Mouse (Mus musculus) urinary bladder, postnatal 14 days (tissue): Measurements from ENCODE around the gene Ccdc163.

Source experiments
- DNase-seq: peaks from one replicate; pipeline ENCODE4 v3.0.0; 2021; ENCODE audit warnings: low spot score

Gene Ccdc163

DNA sequence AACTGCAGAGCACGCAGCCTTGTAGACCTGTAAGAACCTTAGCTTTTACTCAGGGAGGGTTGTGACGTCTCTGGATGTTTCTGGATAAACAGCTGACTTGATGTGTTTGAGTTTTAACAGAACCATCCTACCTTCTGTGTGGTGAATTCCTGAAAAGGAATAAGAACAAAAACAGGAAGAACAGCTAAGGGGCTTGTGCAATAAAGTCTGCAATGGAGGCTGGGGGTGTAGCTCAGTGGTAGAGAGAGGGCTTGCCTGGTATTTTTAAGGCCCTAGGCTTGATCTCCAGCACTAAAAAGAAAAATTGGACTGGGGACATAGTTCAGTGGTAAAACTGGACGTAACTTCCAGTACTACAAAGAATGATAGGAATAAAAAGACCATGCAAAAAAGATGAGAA, 68.8 kb downstream of the Ccdc163 start:
- no peak for DNase-seq

DNA sequence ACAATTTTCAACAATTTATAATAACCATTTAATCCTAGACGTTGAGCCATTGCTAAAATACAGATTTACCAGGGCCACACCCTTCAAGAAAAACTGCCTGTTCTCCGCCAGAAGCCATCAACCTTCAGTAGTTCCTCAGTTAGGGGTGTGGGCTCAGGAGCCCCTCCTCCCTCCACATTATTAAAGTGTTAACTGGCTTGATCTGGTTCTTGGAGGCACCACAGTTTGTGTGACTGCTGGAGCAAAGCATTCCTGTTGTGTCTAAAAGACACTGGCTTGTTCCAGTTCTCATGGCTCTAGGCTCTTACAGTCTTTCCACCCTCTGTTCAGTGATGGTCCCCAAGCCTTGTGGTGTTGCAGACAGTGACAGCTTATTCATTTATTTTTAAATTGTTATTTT, 72.2 kb downstream of the Ccdc163 start:
- no peak for DNase-seq

DNA sequence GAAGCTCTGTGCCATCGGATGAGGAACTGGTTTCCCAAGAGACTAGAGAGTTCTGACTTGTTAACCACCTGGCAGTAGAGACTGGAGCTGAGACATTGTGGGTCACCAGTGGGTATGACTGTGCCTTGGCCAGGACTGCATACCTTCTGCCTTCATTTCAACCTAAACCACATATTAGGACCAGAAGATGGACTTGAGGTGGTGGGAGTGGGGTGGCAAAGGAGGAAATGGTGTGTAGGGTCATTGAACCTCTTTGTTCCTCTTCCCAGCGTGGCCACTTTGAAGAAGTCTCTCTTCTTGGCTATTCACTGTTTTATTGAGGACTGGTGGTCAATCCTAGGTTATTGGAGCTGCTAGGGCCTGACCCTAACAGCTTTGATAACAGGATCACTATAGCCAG, 73.1 kb downstream of the Ccdc163 start:
- DNase-seq, result no peak

DNA sequence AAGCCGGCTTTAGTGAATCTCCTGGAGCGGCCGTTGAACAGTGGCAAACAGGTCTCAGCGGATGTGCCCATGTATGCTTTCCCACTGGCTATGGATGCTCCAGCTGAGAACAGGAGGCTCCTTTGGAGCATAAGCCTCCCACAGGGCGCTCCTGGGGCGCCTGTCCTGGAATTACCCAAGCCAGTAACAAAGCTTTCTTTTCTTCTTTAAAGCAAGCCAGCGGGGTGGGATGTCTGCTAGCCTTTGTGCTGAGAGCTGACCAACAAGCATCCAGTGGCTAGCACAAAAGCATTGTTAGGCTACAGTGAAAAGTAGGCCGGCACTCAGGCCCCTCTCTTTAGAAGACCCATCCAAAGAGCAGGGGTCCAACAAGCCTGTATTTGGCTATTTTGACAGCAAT, 73.9 kb downstream of the Ccdc163 start:
- no peak for DNase-seq

DNA sequence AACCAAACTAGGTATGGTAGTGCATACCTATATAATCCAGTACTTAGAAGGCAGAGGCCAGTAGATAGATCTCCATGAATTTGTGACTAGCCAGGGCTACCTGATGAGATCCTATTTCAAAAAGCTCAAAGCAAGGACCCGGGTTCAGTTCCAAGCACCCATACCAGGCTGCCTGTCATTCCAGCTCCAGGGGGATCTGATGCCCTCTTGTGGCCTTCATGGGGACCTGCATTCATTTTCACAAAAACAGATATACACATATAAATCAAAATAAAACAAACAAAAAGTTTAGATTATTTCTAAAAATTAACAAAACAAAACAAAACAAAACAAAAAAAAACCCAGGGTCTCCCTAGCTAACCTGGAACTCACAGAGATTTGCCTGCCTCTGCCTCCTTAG, 78.3 kb downstream of the Ccdc163 start:
- DNase-seq, result no peak

DNA sequence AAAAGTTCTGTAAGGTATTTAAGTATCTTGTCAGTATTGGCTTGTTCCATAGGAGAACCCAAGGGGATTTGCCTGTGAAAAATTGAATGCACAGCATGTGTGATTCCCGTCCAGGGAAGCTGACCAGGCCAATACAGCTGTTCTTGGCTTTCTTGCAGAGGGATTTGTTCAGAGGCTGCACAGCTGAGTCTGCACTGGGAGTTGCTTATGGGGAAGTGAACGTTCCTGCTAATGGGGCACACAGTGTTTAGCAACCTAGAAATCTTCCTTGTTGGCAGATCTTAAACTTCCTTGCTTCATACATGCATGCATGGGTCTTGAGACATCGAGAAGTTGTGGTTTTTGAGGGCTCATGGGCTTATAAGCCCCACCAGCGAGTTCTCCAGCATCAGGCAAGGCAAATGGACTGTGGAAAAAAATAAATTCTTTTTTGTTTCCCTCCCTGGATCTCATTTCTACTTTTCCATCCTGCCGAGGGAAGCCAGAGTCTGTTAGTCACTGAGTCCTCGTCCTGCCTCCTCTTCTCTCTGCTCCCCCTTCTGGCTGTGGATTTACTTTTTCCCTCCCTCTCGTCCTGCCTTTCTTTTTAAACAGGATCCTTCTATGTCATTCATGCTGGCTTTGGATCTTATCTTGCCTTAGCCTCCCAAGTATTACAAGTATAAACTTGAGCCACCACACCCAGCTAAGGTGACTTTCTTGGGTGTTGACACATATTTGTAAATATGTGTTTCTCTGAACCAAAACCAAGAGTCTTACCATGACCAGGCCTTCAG, 79.9 kb downstream of the Ccdc163 start:
- DNase-seq, result peak; percentile 44

DNA sequence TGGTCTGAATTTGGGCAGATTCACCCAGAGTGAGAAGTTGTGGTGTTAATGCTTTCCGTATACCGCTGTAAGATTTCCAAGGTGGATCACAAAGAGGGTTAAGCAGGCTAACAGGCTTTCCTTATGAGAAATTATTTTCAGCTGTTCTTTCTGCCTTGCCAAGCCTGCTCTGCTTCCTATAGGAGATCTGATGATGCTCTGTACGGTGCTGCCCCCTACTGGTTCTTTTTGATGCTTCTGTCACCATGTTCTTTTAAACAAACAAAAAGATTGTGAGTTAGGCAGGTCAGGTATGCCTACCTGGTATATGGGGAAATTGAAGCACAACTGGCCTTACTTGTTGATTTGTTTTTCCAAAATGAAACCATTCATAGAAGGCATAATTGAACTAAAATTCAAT, 80.6 kb downstream of the Ccdc163 start:
- peak; percentile 91 for DNase-seq

DNA sequence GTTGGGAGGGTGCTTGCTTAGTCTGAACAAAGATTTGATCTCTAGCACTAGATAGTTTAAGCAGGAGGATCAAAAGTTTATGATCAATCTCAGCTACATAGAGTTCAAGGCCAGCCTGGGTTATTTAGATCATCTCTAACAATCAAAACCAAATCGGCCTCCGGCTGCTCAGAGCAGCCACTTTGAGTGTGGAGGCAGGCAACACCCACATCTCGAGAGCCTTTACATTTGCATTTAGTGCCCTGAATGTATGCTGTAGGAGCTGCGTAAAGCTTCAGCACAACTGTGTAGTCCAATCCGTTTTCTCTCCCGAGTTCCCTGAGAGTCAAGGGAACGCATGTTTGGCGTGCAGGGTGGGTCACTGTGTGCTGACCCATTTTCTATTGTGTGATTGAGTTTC, 84.1 kb downstream of the Ccdc163 start:
- DNase-seq, result no peak

DNA sequence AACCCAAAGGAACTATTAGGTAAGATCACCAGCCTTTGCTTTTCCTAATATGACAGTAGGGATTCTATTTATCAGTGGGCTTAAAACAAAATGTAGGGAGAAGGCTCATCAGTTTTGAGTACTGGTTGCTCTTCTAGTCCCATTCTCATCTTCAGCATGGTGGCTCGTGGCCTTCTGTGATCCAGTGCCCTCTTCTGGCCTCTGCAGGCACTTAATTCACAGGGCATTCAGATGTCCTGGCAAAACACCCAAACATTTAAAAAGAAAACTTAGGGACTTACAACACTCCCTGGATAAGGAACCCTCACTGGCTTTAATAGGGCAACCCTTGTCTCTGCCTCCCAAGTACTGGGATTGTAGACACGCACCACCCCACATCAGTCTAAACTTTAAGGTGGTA, 86.0 kb downstream of the Ccdc163 start:
- no peak for DNase-seq

DNA sequence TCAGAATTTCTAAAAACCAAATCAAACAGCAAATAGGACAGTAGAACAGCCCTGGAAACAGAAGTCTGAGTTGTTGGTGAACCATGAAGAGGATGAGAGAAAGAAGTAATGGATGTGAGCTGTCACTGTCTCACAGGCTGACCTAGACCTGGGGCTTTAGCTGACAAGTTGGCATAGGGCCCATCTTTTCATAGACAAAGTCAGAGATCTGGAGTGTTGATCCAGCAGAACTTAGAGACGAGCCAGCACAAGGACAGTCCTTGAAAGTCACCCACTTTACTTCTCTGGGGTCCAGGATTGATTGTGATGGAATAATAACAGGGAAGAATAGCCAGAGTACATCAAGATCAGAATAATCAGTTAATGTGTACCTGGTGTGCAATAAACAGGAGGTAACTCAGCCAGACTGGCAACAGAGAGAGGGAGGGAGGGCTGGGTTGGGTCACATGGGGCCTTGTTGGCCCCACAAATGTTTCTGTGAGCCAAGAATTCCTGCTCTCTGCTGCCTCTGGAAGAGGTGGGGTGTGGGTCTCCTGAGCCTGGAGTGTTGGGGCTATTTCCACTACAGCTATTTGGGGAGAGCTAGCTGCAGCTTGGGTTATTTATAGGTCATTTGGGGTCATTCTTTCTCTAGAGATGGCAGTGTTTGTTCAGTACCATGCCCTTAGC, 88.3 kb downstream of the Ccdc163 start:
- DNase-seq, result no peak

DNA sequence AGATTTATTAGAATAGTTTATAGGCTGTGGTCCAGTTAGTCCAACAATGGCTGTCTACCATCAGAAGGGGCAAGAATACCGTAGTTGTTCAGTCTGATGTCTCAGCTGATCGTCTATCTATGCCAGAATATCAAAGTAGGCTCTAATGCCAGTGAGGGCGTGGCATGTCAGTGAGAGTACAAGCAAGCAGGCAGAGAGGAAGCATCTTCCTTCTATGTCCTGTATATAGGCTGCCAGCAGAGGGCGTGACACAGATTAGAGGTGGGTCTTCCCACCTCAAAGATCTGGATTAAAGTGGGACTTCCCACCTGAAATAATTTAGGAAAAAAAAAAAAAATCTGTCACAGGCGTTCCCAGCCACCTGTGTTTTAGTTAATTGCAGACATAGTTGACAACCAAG, 91.6 kb downstream of the Ccdc163 start:
- DNase-seq, result no peak
